Mouse (Mus musculus): ENCODE results near the gene Klhl9. TPM values are rescaled to one million over a fixed set of nuclear protein-coding genes. Genes with fewer than 3 reads are reported as not detected.

The Klhl9 gene
- total and polyA plus RNA-seq, 3 experiments: 16.6 to 69.5 (median 33.9) TPM

DNA sequence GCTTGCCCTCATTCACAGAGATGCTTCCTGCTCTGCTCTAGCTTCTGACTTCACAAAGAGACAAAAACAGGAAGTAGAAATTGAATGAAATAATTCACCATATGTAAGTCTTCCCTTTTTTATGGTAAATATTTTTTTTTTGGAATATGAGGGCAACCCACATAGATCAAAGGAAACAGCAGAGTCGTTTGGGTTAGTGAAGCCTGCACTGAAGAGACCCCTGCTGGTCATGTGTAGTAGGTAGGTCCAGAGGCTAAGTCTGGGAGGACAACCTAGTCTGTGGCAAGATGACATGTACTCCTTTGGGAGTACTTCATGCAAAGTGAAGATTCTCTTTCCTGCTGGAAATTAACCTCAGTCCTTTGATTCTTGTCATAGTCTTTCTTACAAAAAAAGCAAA lies 5.1 kb upstream of the Klhl9 start:
- peak overlapping the region; percentile 38 to 50 for H3K4me3 ChIP-seq (ENCODE audit: control insufficient read depth in 1 of 2, insufficient read depth in 1 of 2, low read depth in 2 of 2, low read length in 2 of 2)
- no peaks in the 10 kb centered on the region; a peak in 1 of 4 replicates for H3K27me3 ChIP-seq (ENCODE audit: control insufficient read depth in 1 of 2, insufficient read depth in 2 of 2, low read length in 2 of 2)
- H3K79me2 ChIP-seq (ENCODE audit: control insufficient read depth, insufficient read depth, low read length, poor library complexity): no peaks in the 10 kb centered on the region
- peak; percentile 73 for DNase-seq (ENCODE audit: low read depth, low spot score)
- no peak overlapping the region; the same call in 1 of the 2 replicates for H3K27ac ChIP-seq (ENCODE audit: control insufficient read depth, low read depth, low read length)
- H3K9ac ChIP-seq (ENCODE audit: control insufficient read depth, low read depth, low read length, poor library complexity, severe bottlenecking): peak overlapping the region; percentile 35
- H3K9me3 ChIP-seq (replicated peaks; ENCODE audit: insufficient read depth, low read length): no peaks in the 10 kb centered on the region
- peaks cover 0 to 3% of the 10 kb centered on the region in 2 experiments; a peak in 1 of 4 replicates for H3K4me1 ChIP-seq (ENCODE audit: control insufficient read depth in 1 of 2, insufficient read depth in 2 of 2, low read length in 2 of 2)
- TF ChIP-seq ZC3H11A (IDR thresholded peaks at IDR 0.05; ENCODE audit: low read depth, low read length) (peak; percentile 6; the same call in 1 of the 2 replicates), MYB (IDR thresholded peaks at IDR 0.05; ENCODE audit: low read depth, low read length) (no peak), ZNF384 (IDR thresholded peaks at IDR 0.05; ENCODE audit: low read depth, low read length) (peak; percentile 68), ETS1 (IDR thresholded peaks at IDR 0.05; ENCODE audit: low read depth, low read length) (0 out of 2 replicates have a peak, but pooled peaks have one; percentile 35), SMC3 (IDR thresholded peaks at IDR 0.05; ENCODE audit: low read depth, low read length) (peak; percentile 62), RAD21 (IDR thresholded peaks at IDR 0.05; ENCODE audit: low read depth, low read length) (peak; percentile 25), EP300 (IDR thresholded peaks at IDR 0.05; ENCODE audit: low read depth in 1 of 2, low read length in 2 of 2) (no peak), MAZ (IDR thresholded peaks at IDR 0.05; ENCODE audit: low read depth, low read length) (no peak), SIN3A (IDR thresholded peaks at IDR 0.05; ENCODE audit: low read length) (0 out of 2 replicates have a peak, but pooled peaks have one; percentile 29), CTCF (IDR thresholded peaks at IDR 0.05 in 2 of 3, conservative IDR thresholded peaks at IDR 0.05 in 1 of 3; ENCODE audit: control insufficient read depth in 1 of 3, insufficient read depth in 1 of 3, low read depth in 2 of 3, low read length in 3 of 3, poor library complexity in 1 of 3, severe bottlenecking in 1 of 3) (peak; percentile 53 to 63 (median 60))
- H3K36me3 ChIP-seq (ENCODE audit: control insufficient read depth in 1 of 2, insufficient read depth in 2 of 2, low read length in 2 of 2): peaks cover 0 to 3% of the 10 kb centered on the region in 2 experiments; a peak in 2 of 4 replicates

DNA sequence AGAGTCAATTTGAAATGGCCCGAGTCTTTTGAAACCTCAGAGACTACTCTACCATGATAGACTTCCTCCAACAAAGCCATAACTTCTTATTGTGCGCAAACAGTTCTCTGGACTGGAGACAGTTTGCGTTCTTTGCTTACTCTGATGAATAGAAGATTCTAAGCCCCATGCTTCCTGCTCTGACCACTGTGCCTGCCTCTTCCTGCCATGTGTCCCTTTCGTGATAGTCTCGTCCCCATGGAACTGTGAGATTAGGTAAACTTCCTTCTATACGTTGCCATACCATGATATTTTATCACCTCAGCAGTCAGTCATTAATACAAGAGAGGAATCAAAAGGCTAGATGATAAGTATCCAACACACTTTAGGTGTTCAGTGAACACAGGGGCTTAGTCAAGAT lies 4.5 kb upstream of the Klhl9 start:
- H3K27ac ChIP-seq (ENCODE audit: control insufficient read depth, low read depth, low read length): peak overlapping the region; percentile 4
- H3K9me3 ChIP-seq (replicated peaks; ENCODE audit: insufficient read depth, low read length): no peaks in the 10 kb centered on the region
- H3K9ac ChIP-seq (ENCODE audit: control insufficient read depth, low read depth, low read length, poor library complexity, severe bottlenecking): peak overlapping the region; percentile 35
- peaks cover 5% of the 10 kb centered on the region for H3K79me2 ChIP-seq (ENCODE audit: control insufficient read depth, insufficient read depth, low read length, poor library complexity)
- H3K4me3 ChIP-seq (ENCODE audit: control insufficient read depth in 1 of 2, insufficient read depth in 1 of 2, low read depth in 2 of 2, low read length in 2 of 2): peak overlapping the region; percentile 38 to 50
- peaks cover 0 to 3% of the 10 kb centered on the region in 2 experiments; a peak in 1 of 4 replicates for H3K4me1 ChIP-seq (ENCODE audit: control insufficient read depth in 1 of 2, insufficient read depth in 2 of 2, low read length in 2 of 2)
- peak; percentile 52 for DNase-seq (ENCODE audit: low read depth, low spot score)
- no peaks in the 10 kb centered on the region; a peak in 1 of 4 replicates for H3K27me3 ChIP-seq (ENCODE audit: control insufficient read depth in 1 of 2, insufficient read depth in 2 of 2, low read length in 2 of 2)
- H3K36me3 ChIP-seq (ENCODE audit: control insufficient read depth in 1 of 2, insufficient read depth in 2 of 2, low read length in 2 of 2): peaks cover 0 to 3% of the 10 kb centered on the region in 2 experiments; a peak in 2 of 4 replicates
- TF ChIP-seq CTCF (IDR thresholded peaks at IDR 0.05 in 2 of 3, conservative IDR thresholded peaks at IDR 0.05 in 1 of 3; ENCODE audit: control insufficient read depth in 1 of 3, insufficient read depth in 1 of 3, low read depth in 2 of 3, low read length in 3 of 3, poor library complexity in 1 of 3, severe bottlenecking in 1 of 3) (no peak), RAD21 (IDR thresholded peaks at IDR 0.05; ENCODE audit: low read depth, low read length) (no peak), UBTF (IDR thresholded peaks at IDR 0.05; ENCODE audit: borderline replicate concordance, insufficient read depth, low read depth, low read length) (no peak), MAX (IDR thresholded peaks at IDR 0.05; ENCODE audit: low read length) (peak; percentile 57), ETS1 (IDR thresholded peaks at IDR 0.05; ENCODE audit: low read depth, low read length) (no peak), TCF12 (IDR thresholded peaks at IDR 0.05; ENCODE audit: low read depth, low read length) (peak; percentile 40; the same call in 1 of the 2 replicates), BHLHE40 (IDR thresholded peaks at IDR 0.05; ENCODE audit: borderline replicate concordance, low read depth, low read length) (no peak), RCOR1 (IDR thresholded peaks at IDR 0.05; ENCODE audit: low read depth, low read length) (no peak), NRF1 (IDR thresholded peaks at IDR 0.05; ENCODE audit: insufficient read depth, low read depth, low read length, poor library complexity, severe bottlenecking) (no peak), CHD2 (IDR thresholded peaks at IDR 0.05; ENCODE audit: low read length) (no peak), NELFE (IDR thresholded peaks at IDR 0.05; ENCODE audit: low read depth, low read length) (no peak), POLR2A (IDR thresholded peaks at IDR 0.05; ENCODE audit: control insufficient read depth in 1 of 2, insufficient read depth in 1 of 2, low read depth in 1 of 2, low read length in 2 of 2, poor library complexity in 1 of 2) (no peak), POLR2AphosphoS5 (IDR thresholded peaks at IDR 0.05; ENCODE audit: borderline replicate concordance, low read depth, low read length) (no peak), KAT2A (conservative IDR thresholded peaks at IDR 0.05; ENCODE audit: low read depth, low read length) (no peak), GATA1 (IDR thresholded peaks at IDR 0.05; ENCODE audit: low read depth, low read length) (no peak), MYB (IDR thresholded peaks at IDR 0.05; ENCODE audit: low read depth, low read length) (no peak), ZNF384 (IDR thresholded peaks at IDR 0.05; ENCODE audit: low read depth, low read length) (no peak), MXI1 (IDR thresholded peaks at IDR 0.05; ENCODE audit: low read depth, low read length) (no peak; the same call in 1 of the 2 replicates), CHD1 (IDR thresholded peaks at IDR 0.05; ENCODE audit: low read depth, low read length) (no peak), SIN3A (IDR thresholded peaks at IDR 0.05; ENCODE audit: low read length) (0 out of 2 replicates have a peak, but pooled peaks have one; percentile 37), POLR2AphosphoS2 (IDR thresholded peaks at IDR 0.05; ENCODE audit: low read length) (no peak), MEF2A (IDR thresholded peaks at IDR 0.05; ENCODE audit: extremely low read depth, insufficient replicate concordance, low read depth, low read length, poor library complexity, severe bottlenecking) (no peak), MYC (IDR thresholded peaks at IDR 0.05; ENCODE audit: low read depth, low read length) (no peak), GABPA (IDR thresholded peaks at IDR 0.05; ENCODE audit: low read depth, low read length) (no peak), ELF1 (IDR thresholded peaks at IDR 0.05; ENCODE audit: low read depth, low read length) (0 out of 2 replicates have a peak, but pooled peaks have one; percentile 34), TBP (IDR thresholded peaks at IDR 0.05; ENCODE audit: low read depth, low read length) (no peak)

All from MEL (cell line).